Mouse (Mus musculus) lung, embryonic 16.5 days (tissue): Measurements from ENCODE around the gene Crispld2. TPM values are rescaled to one million over a fixed set of nuclear protein-coding genes. Genes with fewer than 3 reads are reported as not detected.

ENCODE experiments used
- ATAC-seq: fragments of 200-750 bp; cut with Nextera tagmentation; 2 replicates; pipeline ENCODE4 v1.8.0; 2017; ENCODE audit warnings: low read depth, mild to moderate bottlenecking, moderate library complexity
- H3K27ac ChIP-seq: fragments of 300-500 bp; sonication (generic); 2 replicates; pipeline ENCODE4 v1.5.1; 2014; ENCODE audit warnings: mild to moderate bottlenecking, control low read depth, low read length
- H3K27me3 ChIP-seq: fragments of 300-500 bp; sonication (generic); 2 replicates; pipeline ENCODE4 v1.6.1; 2014; ENCODE audit warnings: low read depth, low read length, mixed read lengths; ENCODE audit not compliant: control insufficient read depth, insufficient read depth
- H3K36me3 ChIP-seq: fragments of 300-500 bp; sonication (generic); 2 replicates; pipeline ENCODE4 v1.6.1; 2014; ENCODE audit warnings: low read length; ENCODE audit not compliant: control insufficient read depth, insufficient read depth
- H3K4me1 ChIP-seq: fragments of 300-500 bp; sonication (generic); replicated peaks from 2 replicates; pipeline ENCODE4 v1.6.1; 2014; ENCODE audit warnings: low read length, mixed read lengths; ENCODE audit not compliant: control insufficient read depth, insufficient read depth
- H3K4me2 ChIP-seq: fragments of 300-500 bp; sonication (generic); 2 replicates; pipeline ENCODE4 v1.6.1; 2014; ENCODE audit warnings: low read depth, low read length, control low read depth
- H3K4me3 ChIP-seq: fragments of 300-500 bp; sonication (generic); 2 replicates; pipeline ENCODE4 v1.5.1; 2014; ENCODE audit warnings: mild to moderate bottlenecking, low read length, control low read depth
- H3K9ac ChIP-seq: fragments of 300-500 bp; sonication (generic); 2 replicates; pipeline ENCODE4 v1.6.1; 2014; ENCODE audit warnings: low read length, control low read depth
- H3K9me3 ChIP-seq: fragments of 300-500 bp; sonication (generic); 2 replicates; pipeline ENCODE4 v1.6.1; 2016; ENCODE audit warnings: low read length; ENCODE audit not compliant: control insufficient read depth
- WGBS: fragments of 180-500 bp; shearing (Covaris S2); extraction: QIAGEN DNeasy Blood & Tissue Kit; methylation state at CpG from one replicate; pipeline ENCODE4 v1.1.7; 2014; 5-methylcytosine and 5-hydroxymethylcytosine counted together
- polyA plus RNA-seq: library from polyadenylated mRNA; unstranded; fragments of >200 nt; fragmentation: Nextera tagmentation; extraction: Ambion mirVana; gene quantifications from 2 replicates; pipeline ENCODE4 v1.2.1, GENCODE M21; 2015

Gene Crispld2
- polyA plus RNA-seq, 1 experiment from 2014 or later: 9.3 TPM

- H3K9me3 ChIP-seq: no peaks in the 10 kb centered on the region
- 85% methylated on average over 14 of the region's 14 CpGs for WGBS
- H3K4me3 ChIP-seq: no peak overlapping the region
- H3K27ac ChIP-seq: no peak overlapping the region
- H3K27me3 ChIP-seq: no peaks in the 10 kb centered on the region
- ATAC-seq: no peak
- H3K9ac ChIP-seq: no peak overlapping the region
- H3K4me1 ChIP-seq: no peaks in the 10 kb centered on the region
- no peaks in the 10 kb centered on the region for H3K36me3 ChIP-seq
- no peak overlapping the region for H3K4me2 ChIP-seq
Measured at GRCm38 (mm10) chr8:120062742-120063141, 70.5 kb downstream of the Crispld2 start.

DNA sequence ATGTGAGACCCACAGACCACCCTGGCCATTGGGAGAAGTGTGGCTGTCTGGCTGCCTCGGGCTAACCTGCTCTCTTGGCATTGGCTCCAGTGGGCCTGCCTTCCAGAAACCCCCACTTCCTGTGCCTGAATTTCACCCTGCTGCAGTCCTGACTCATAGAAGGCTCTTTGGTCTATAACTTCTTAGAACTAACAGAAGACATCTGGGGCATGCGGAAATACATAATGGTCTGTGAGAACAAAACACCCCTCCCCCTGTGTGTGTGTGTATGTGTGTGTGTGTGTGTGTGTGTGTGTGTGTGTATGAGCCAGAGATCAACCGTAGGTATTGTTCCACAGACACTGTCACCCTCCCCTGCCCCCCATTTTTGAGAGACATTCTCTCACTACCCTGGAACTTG, 71.1 kb downstream of the Crispld2 start:
- WGBS: 66% methylated on average over 3 of the region's 3 CpGs
- H3K36me3 ChIP-seq: no peaks in the 10 kb centered on the region
- no peak overlapping the region for H3K9ac ChIP-seq
- H3K9me3 ChIP-seq: no peaks in the 10 kb centered on the region
- no peak overlapping the region for H3K27ac ChIP-seq
- H3K4me2 ChIP-seq: no peak overlapping the region
- no peak overlapping the region for H3K4me3 ChIP-seq
- peaks cover 5% of the 10 kb centered on the region for H3K4me1 ChIP-seq
- ATAC-seq: no peak
- H3K27me3 ChIP-seq: no peaks in the 10 kb centered on the region

GRCm38 (mm10) chr8:120065611-120066010, 73.4 kb downstream of the Crispld2 start:
- Histone ChIP-seq H3K9me3 (no peaks in the 10 kb centered on the region), H3K4me2 (no peak overlapping the region), H3K27me3 (no peaks in the 10 kb centered on the region), H3K4me1 (peaks cover 5% of the 10 kb centered on the region), H3K9ac (no peak overlapping the region), H3K27ac (no peak overlapping the region), H3K4me3 (no peak overlapping the region), H3K36me3 (no peaks in the 10 kb centered on the region)
- 85% methylated on average over 8 of the region's 8 CpGs for WGBS
- no peak for ATAC-seq

GRCm38 (mm10) chr8:120066226-120066625, 74.0 kb downstream of the Crispld2 start:
- no peaks in the 10 kb centered on the region for H3K27me3 ChIP-seq
- no peaks in the 10 kb centered on the region for H3K36me3 ChIP-seq
- H3K9ac ChIP-seq: no peak overlapping the region
- 47% methylated on average over 4 of the region's 4 CpGs for WGBS
- H3K4me1 ChIP-seq: peaks cover 5% of the 10 kb centered on the region
- no peak overlapping the region for H3K4me3 ChIP-seq
- ATAC-seq: no peak
- H3K27ac ChIP-seq: no peak overlapping the region
- H3K9me3 ChIP-seq: no peaks in the 10 kb centered on the region
- no peak overlapping the region for H3K4me2 ChIP-seq

DNA sequence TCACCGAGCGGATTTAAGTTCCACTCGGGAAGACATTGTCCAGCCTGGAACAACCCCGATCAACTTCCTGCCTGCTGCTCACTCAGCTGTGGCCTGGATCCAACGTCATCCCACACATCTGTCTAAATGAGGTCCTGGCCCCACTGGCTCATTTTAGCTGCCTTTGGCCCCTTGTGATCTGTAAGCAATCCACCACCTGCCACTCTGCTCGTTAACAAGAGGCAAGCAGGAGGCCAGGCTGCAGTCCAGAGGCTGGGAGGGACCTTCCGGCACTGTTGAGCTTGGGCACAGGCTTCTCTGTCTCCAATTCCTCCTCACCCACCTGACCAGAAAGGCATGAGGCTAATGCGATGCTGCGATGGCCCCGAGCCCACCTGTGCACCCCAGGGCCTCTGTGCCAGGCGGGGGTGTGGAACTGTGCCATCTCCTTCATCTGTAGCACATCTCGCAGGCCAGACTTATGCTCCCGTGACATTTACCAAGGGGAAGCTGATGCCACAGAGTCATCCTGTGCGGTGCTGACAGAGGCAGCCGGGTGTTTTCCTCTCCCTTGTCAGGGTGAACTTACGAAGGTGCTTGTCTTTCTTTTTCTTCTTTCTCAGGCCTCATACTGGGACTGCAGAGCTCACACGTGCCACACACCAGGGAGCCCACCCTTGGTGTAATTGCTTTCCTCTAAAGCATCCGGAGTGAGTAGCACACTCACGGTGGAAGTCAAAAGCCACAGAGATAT, 75.9 kb downstream of the Crispld2 start:
- no peak overlapping the region for H3K9ac ChIP-seq
- H3K36me3 ChIP-seq: no peaks in the 10 kb centered on the region
- H3K9me3 ChIP-seq: no peaks in the 10 kb centered on the region
- no peak overlapping the region for H3K4me2 ChIP-seq
- H3K4me1 ChIP-seq: peaks cover 5% of the 10 kb centered on the region
- H3K4me3 ChIP-seq: no peak overlapping the region
- no peak for ATAC-seq
- H3K27ac ChIP-seq: no peak overlapping the region
- H3K27me3 ChIP-seq: no peaks in the 10 kb centered on the region
- 51% methylated on average over 19 of the region's 19 CpGs for WGBS

GRCm38 (mm10) chr8:120071684-120072083, 79.4 kb downstream of the Crispld2 start:
- peak; percentile 82 for ATAC-seq
- H3K36me3 ChIP-seq: no peaks in the 10 kb centered on the region
- H3K4me3 ChIP-seq: no peak overlapping the region
- no peak overlapping the region for H3K4me2 ChIP-seq
- no peak overlapping the region for H3K27ac ChIP-seq
- H3K27me3 ChIP-seq: no peaks in the 10 kb centered on the region
- no peaks in the 10 kb centered on the region for H3K9me3 ChIP-seq
- peaks cover 5% of the 10 kb centered on the region for H3K4me1 ChIP-seq
- WGBS: 27% methylated on average over 4 of the region's 4 CpGs
- no peak overlapping the region for H3K9ac ChIP-seq

DNA sequence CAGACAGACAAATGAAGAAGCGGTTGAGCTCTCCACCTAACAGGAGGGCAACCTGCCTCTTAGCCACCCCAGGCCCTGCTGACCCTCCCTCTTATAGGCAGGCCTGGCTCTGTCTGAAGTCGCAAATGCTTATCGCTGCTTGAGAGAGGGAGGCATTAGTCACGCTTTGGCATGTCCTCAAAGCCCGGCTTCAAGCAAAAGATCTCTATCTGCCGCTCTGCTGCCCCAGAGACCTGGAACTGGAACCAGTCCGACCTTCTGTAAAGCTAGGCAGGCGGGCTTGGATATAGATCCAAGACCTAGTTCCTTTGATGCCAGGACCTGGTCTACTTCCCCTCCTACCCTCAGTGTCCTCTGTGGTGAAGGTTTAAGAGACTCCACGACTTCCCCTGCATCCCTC, 80.0 kb downstream of the Crispld2 start:
- no peak overlapping the region for H3K27ac ChIP-seq
- WGBS: 66% methylated on average over 9 of the region's 9 CpGs
- ATAC-seq: peak; percentile 7; the same call in 1 of the 2 replicates

DNA sequence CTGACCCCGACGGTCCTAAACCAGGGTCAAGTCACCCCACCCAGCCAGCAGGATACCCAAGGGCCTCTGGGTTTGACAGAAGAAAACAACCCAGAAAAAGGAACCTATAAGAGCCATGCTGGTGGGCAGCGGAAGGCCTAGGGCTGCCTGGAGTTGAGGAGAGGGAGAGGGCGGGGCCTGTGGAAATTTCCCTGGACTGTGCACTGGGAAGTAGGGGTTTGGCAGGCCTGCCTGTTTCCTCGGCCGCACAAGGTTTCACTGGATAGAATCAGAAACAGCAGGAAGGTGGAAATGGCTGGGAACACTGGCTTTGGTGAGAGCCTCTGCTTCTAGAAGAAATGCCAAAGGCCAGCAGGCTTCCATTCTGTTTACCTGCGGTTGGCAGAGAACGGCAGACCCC, 80.6 kb downstream of the Crispld2 start:
- Histone ChIP-seq H3K36me3 (no peaks in the 10 kb centered on the region), H3K9me3 (no peaks in the 10 kb centered on the region), H3K4me2 (no peak overlapping the region), H3K27ac (no peak overlapping the region), H3K9ac (no peak overlapping the region), H3K27me3 (no peaks in the 10 kb centered on the region), H3K4me3 (no peak overlapping the region), H3K4me1 (peaks cover 5% of the 10 kb centered on the region)
- ATAC-seq: no peak
- WGBS: 71% methylated on average over 8 of the region's 8 CpGs

More for the DNA sequence above, 80.0 kb downstream of the Crispld2 start:
- H3K9me3 ChIP-seq: no peaks in the 10 kb centered on the region
- H3K36me3 ChIP-seq: no peaks in the 10 kb centered on the region
- H3K4me1 ChIP-seq: peaks cover 5% of the 10 kb centered on the region
- no peak overlapping the region for H3K4me3 ChIP-seq
- H3K9ac ChIP-seq: no peak overlapping the region
- no peaks in the 10 kb centered on the region for H3K27me3 ChIP-seq
- no peak overlapping the region for H3K4me2 ChIP-seq

DNA sequence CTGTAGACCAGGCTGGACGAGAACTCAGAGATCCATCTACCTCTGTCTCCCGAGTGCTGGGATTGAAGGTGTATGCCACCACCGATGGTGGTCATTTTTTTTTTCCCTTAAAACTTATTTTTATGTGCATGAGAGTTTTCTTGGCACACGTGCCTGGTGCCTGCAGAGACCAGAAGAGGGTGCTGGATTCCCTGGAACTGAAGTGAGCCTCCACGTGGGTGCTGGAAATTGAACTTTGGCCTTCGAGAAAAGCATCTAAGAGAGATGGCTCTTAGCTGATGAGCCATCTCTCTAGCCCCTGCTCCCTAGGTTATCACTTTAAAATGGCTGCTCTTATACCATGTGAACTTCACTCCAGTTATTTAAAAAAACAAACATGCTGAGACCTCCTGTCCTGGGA, 82.3 kb downstream of the Crispld2 start:
- no peaks in the 10 kb centered on the region for H3K9me3 ChIP-seq
- H3K4me1 ChIP-seq: no peaks in the 10 kb centered on the region; the same call in 1 of the 2 replicates
- H3K27me3 ChIP-seq: no peaks in the 10 kb centered on the region
- WGBS: 49% methylated on average over 6 of the region's 6 CpGs
- H3K4me2 ChIP-seq: no peak overlapping the region
- H3K9ac ChIP-seq: no peak overlapping the region
- no peaks in the 10 kb centered on the region for H3K36me3 ChIP-seq
- H3K27ac ChIP-seq: no peak overlapping the region
- no peak for ATAC-seq
- H3K4me3 ChIP-seq: no peak overlapping the region
